Mouse (Mus musculus) liver, embryonic 11.5 days (tissue): ENCODE measurements around the gene Pgm1. TPM values are rescaled to one million over a fixed set of nuclear protein-coding genes. Genes with fewer than 3 reads are reported as not detected.

ENCODE experiments used
- ATAC-seq: fragments of 200-750 bp; cut with Nextera tagmentation; replicated peaks from 2 replicates; pipeline ENCODE4 v1.8.0; 2017; ENCODE audit warnings: moderate number of reproducible peaks, mild to moderate bottlenecking, moderate TSS enrichment, moderate library complexity; ENCODE audit not compliant: low FRiP score
- DNase-seq: peaks from one replicate; pipeline ENCODE4 v3.0.0-alpha.2; 2017; ENCODE audit warnings: low spot score
- H3K27ac ChIP-seq: fragments of 300-500 bp; sonication (generic); 2 replicates; pipeline ENCODE4 v1.5.1; 2014; ENCODE audit warnings: mild to moderate bottlenecking, low read depth, low read length, control low read depth
- H3K27me3 ChIP-seq: fragments of 300-500 bp; sonication (generic); replicated peaks from 2 replicates; pipeline ENCODE4 v1.6.1; 2014; ENCODE audit warnings: low read length, mixed read lengths; ENCODE audit not compliant: control insufficient read depth, insufficient read depth
- H3K36me3 ChIP-seq: fragments of 300-500 bp; sonication (generic); 2 replicates; pipeline ENCODE4 v1.6.1; 2014; ENCODE audit warnings: mild to moderate bottlenecking, low read length, moderate library complexity, mixed read lengths; ENCODE audit not compliant: control insufficient read depth, insufficient read depth
- H3K4me1 ChIP-seq: fragments of 300-500 bp; sonication (generic); replicated peaks from 2 replicates; pipeline ENCODE4 v1.6.1; 2014; ENCODE audit warnings: low read length, mixed read lengths; ENCODE audit not compliant: control insufficient read depth, insufficient read depth
- H3K4me2 ChIP-seq: fragments of 300-500 bp; sonication (generic); 2 replicates; pipeline ENCODE4 v1.6.1; 2014; ENCODE audit warnings: mild to moderate bottlenecking, control low read depth, moderate library complexity
- H3K4me3 ChIP-seq: fragments of 300-500 bp; sonication (generic); 2 replicates; pipeline ENCODE4 v1.5.1; 2014; ENCODE audit warnings: low read depth, low read length, control low read depth
- H3K9ac ChIP-seq: fragments of 300-500 bp; sonication (generic); 2 replicates; pipeline ENCODE4 v1.6.1; 2014; ENCODE audit warnings: low read depth, low read length, control low read depth
- H3K9me3 ChIP-seq: fragments of 300-500 bp; sonication (generic); 2 replicates; pipeline ENCODE4 v1.6.1; 2016; ENCODE audit warnings: low read length, inconsistent platforms, mixed read lengths; ENCODE audit not compliant: control insufficient read depth
- WGBS: fragments of 180-500 bp; shearing (Covaris S2); extraction: QIAGEN DNeasy Blood & Tissue Kit; methylation state at CpG from one replicate; pipeline ENCODE4 v1.1.7; 2014; 5-methylcytosine and 5-hydroxymethylcytosine counted together
- polyA plus RNA-seq: library from polyadenylated mRNA; unstranded; fragments of >200 nt; fragmentation: Nextera tagmentation; extraction: Ambion mirVana; gene quantifications from 2 replicates; pipeline ENCODE4 v1.2.1, GENCODE M21; 2014

Gene Pgm1
- polyA plus RNA-seq, 1 experiment from 2014 or later, result 105 TPM

DNA sequence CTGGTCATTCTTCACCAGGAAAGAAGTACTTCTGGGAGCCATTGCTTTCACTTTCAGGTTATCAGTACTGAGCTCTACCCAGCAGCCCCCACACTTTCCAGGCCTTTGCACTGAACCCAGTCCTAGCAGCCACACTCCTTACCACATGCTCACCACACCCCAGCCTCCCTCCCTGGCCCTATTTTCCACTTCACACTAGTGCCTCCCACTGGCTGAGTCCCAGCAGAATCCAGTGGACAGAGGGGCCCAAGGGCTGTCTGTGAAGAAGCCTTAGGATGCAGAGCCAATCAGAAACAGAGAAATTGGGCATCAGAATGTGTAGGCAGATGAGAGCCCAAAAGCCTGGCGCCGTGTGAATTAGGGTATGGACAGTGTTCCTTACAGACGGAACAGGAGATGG is 81.7 kb downstream of the Pgm1 start:
- DNase-seq, result no peak
- no peak for ATAC-seq
- Histone ChIP-seq H3K4me3 (no peak overlapping the region), H3K27me3 (no peaks in the 10 kb centered on the region), H3K9me3 (no peaks in the 10 kb centered on the region), H3K4me2 (no peak overlapping the region), H3K4me1 (no peaks in the 10 kb centered on the region), H3K9ac (no peak overlapping the region), H3K27ac (no peak overlapping the region), H3K36me3 (no peaks in the 10 kb centered on the region)
- WGBS, result 76% methylated on average over 3 of the region's 3 CpGs

DNA sequence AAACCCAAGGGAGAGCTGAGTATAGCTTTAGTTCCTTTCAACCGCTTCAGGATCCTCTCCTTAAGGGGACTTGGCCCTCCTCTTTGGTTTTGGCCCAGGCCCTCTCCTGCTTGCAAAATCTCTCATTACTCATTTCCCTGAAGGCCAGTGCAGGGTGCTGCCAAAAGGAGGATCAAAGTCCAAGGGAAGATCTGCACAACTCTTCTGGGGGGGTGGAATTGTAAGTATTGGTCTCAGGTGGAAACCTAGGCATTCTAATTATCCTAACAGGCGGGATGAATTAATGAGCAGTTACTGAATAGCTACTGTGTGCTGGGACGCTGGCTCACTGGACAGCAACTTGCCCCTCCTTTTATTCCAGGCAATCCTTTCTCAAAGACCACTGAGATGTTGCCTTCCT is 82.3 kb downstream of the Pgm1 start:
- no peak overlapping the region for H3K9ac ChIP-seq
- ATAC-seq (no peak), DNase-seq (no peak)
- no peak overlapping the region for H3K27ac ChIP-seq
- H3K36me3 ChIP-seq, result no peaks in the 10 kb centered on the region
- no peaks in the 10 kb centered on the region for H3K4me1 ChIP-seq
- no peak overlapping the region for H3K4me3 ChIP-seq
- H3K27me3 ChIP-seq, result no peaks in the 10 kb centered on the region
- H3K4me2 ChIP-seq, result no peak overlapping the region
- no peaks in the 10 kb centered on the region for H3K9me3 ChIP-seq
- 80% methylated on average over 3 of the region's 3 CpGs for WGBS

DNA sequence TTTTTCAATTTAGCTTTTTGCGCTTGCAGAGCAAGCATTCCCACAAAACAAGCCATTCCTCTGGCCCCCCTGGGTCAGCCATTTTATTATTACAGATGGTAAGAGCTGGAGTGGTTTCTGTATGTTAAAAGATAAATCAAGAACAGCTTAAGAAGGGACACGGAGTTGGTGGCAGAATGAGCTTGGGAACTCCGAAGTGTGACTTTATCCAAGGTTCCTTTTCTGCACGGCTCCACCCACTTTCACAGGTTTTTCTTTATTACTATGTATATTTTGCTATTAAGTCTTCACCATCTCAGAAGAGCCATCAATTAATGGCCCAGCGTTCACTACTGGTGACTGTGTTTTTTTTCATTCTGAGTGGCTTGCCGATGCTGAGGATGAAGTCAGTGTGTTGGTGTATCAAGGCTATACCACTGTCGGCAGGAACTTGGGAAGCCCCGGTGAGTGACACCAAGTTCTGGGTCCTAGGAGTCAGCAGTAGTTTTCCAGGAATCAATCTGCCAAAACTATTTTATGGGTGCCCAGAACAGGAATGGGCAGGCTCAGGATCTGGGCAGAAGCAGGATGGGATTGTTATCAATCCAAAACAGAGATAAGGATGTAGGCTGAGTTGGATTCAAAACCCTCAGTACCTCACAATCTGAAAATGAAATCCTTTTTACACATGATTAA is 83.3 kb downstream of the Pgm1 start:
- WGBS, result 81% methylated on average over 8 of the region's 8 CpGs

DNA sequence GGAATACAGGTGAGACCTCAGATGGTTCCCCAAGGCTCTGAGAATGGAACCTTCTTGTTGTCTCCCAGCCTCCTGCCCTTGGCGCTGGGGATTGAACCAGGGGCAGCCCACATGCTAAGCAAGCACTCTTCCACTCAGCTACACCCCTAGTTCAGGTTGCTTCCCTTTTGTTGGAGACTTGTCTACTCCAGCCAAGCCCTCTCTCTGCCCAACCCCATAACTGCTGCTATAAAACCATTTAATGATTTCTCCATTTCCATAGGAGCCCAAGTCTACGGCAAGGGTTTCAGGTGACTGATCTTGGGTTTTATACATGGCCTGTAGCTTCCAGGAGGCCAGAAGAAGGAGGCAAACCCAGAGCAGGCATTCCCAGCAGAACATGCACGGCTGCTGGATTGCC is 98.6 kb downstream of the Pgm1 start:
- H3K4me1 ChIP-seq, result no peaks in the 10 kb centered on the region
- no peak overlapping the region for H3K27ac ChIP-seq
- DNase-seq (no peak), ATAC-seq (no peak)
- no peaks in the 10 kb centered on the region for H3K36me3 ChIP-seq
- H3K9ac ChIP-seq, result no peak overlapping the region
- H3K4me2 ChIP-seq, result no peak overlapping the region
- no peak overlapping the region for H3K4me3 ChIP-seq
- no peaks in the 10 kb centered on the region for H3K27me3 ChIP-seq
- 56% methylated on average over 3 of the region's 3 CpGs for WGBS
- H3K9me3 ChIP-seq, result no peaks in the 10 kb centered on the region

More for the DNA sequence above, 83.3 kb downstream of the Pgm1 start:
- no peaks in the 10 kb centered on the region for H3K9me3 ChIP-seq
- H3K36me3 ChIP-seq, result no peaks in the 10 kb centered on the region
- H3K9ac ChIP-seq, result no peak overlapping the region
- no peak overlapping the region for H3K4me2 ChIP-seq
- ATAC-seq (no peak), DNase-seq (no peak)
- no peak overlapping the region for H3K4me3 ChIP-seq
- H3K27ac ChIP-seq, result no peak overlapping the region
- H3K4me1 ChIP-seq, result no peaks in the 10 kb centered on the region
- H3K27me3 ChIP-seq, result no peaks in the 10 kb centered on the region

DNA sequence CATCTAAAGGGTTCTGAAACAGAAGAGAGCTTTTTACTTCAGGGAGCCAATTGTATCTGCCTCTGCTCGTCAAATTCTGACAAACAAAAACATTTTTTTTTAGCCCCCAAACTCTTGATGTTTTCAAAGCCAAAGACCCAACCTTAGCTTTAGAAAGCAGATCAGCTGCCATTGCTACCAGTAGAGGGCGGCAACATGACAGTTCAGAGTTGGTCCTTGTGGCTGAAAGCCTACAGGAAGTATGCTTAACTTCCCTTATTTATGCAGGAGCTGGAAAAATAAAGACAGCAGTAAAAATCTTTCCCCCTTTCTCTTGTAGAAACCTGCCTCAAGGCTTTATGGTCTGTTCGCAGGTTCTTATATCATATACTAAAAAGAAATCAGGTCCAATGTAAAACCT is 99.4 kb downstream of the Pgm1 start:
- Histone ChIP-seq H3K36me3 (no peaks in the 10 kb centered on the region), H3K27ac (no peak overlapping the region), H3K4me2 (no peak overlapping the region), H3K4me1 (no peaks in the 10 kb centered on the region), H3K27me3 (no peaks in the 10 kb centered on the region), H3K9ac (no peak overlapping the region), H3K9me3 (no peaks in the 10 kb centered on the region), H3K4me3 (no peak overlapping the region)
- 16% methylated on average over 3 of the region's 3 CpGs for WGBS
- DNase-seq (no peak), ATAC-seq (no peak)

DNA sequence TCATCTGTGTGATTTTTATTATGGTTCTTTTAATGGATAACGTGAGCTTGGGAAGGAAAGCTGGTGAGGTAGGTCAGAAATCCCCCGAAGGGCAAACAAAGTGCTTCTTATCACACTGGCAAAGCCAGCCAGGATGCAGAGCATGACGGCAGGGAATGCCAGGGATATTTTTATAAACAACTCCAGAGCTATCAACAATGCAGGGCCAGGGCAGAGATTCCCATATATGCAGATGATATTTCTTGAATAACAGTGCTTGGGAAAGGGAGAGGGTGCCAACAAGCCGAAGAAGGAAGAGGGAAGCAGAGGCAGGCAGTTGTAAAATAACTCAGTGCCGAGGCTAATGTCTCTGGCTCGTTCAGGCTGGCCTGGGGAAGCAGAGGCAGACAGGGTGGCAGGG is 102.1 kb downstream of the Pgm1 start:
- 51% methylated on average over 6 of the region's 6 CpGs for WGBS
- H3K36me3 ChIP-seq, result no peaks in the 10 kb centered on the region
- H3K9me3 ChIP-seq, result no peaks in the 10 kb centered on the region
- ATAC-seq (no peak), DNase-seq (no peak)
- no peaks in the 10 kb centered on the region for H3K4me1 ChIP-seq
- H3K27me3 ChIP-seq, result no peaks in the 10 kb centered on the region; the same call in 1 of the 2 replicates
- no peak overlapping the region for H3K9ac ChIP-seq
- H3K27ac ChIP-seq, result no peak overlapping the region
- no peak overlapping the region for H3K4me2 ChIP-seq
- no peak overlapping the region for H3K4me3 ChIP-seq

DNA sequence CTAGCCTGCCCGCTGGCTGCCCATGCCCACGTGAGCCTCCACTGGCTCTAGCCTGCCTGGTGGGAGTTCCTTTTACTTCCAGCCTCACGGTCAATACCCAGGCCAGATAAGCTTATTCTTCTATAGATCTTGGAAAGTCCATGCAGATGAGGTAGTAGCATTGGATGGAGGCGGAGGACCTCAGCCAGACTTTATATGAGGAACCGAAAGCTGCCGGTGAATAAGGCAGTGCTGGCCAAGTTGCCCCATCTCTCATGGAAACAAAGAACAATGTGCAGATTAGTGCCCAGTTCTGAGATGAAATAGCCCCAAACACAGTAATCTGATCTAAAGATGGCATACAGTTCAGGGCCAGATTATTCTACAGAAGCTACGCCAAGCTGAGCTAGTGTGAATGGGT is 103.4 kb downstream of the Pgm1 start:
- H3K9me3 ChIP-seq, result no peaks in the 10 kb centered on the region
- H3K9ac ChIP-seq, result no peak overlapping the region
- DNase-seq (no peak), ATAC-seq (no peak)
- H3K4me2 ChIP-seq, result no peak overlapping the region
- H3K36me3 ChIP-seq, result no peaks in the 10 kb centered on the region
- H3K27me3 ChIP-seq, result no peaks in the 10 kb centered on the region; the same call in 1 of the 2 replicates
- H3K4me1 ChIP-seq, result no peaks in the 10 kb centered on the region
- H3K4me3 ChIP-seq, result no peak overlapping the region
- WGBS, result 91% methylated on average over 7 of the region's 7 CpGs
- H3K27ac ChIP-seq, result no peak overlapping the region

DNA sequence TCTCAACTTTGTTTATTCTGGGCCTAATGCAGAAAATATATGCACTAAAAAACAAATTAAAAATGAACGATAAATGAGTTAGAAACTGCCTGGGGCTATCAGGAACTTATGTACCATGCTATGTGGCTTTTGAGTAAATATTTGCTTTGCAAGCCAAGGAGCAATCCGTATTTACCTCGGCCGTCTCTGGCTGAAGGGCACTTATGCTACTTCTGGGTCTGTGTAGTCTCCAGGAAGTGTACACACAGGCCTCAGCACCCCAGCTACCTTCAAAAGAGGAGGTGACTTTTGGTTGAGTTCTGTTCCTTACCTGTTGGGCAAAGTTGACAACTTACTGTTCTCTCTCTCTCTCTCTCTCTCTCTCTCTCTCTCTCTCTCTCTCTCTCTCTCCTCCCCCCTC is 104.7 kb downstream of the Pgm1 start:
- ATAC-seq (no peak), DNase-seq (no peak)
- Histone ChIP-seq H3K4me2 (no peak overlapping the region), H3K27ac (no peak overlapping the region), H3K4me3 (no peak overlapping the region), H3K4me1 (no peaks in the 10 kb centered on the region), H3K27me3 (no peaks in the 10 kb centered on the region; the same call in 1 of the 2 replicates), H3K36me3 (no peaks in the 10 kb centered on the region), H3K9ac (no peak overlapping the region), H3K9me3 (no peaks in the 10 kb centered on the region)
- 61% methylated on average over 4 of the region's 4 CpGs for WGBS

DNA sequence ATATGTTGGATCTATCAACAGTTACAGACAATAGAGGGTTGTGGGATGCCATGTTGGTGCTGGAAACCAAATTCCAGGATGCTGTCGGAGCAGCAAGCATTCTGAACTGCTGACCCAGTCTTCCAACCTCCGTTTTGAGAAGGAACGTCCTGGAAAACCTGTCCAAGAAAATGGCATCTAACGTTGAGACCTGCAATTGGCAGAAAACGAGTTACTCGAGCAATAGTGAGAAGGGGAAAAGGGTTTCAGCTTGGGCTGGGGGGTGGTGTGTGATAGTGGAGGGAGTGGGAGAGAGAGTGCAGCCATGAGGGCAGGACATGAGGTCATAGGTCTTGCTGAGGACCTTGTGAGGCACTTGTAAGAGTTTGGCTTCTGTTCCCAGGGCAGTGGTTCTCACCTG is 105.8 kb downstream of the Pgm1 start:
- Histone ChIP-seq H3K9me3 (no peaks in the 10 kb centered on the region), H3K36me3 (no peaks in the 10 kb centered on the region), H3K4me3 (no peak overlapping the region), H3K4me1 (no peaks in the 10 kb centered on the region), H3K4me2 (no peak overlapping the region), H3K9ac (no peak overlapping the region), H3K27me3 (no peaks in the 10 kb centered on the region; the same call in 1 of the 2 replicates), H3K27ac (no peak overlapping the region)
- no peak for DNase-seq
- ATAC-seq, result no peak
- 69% methylated on average over 6 of the region's 6 CpGs for WGBS
